Mouse (Mus musculus) hindbrain, postnatal 0 days (tissue): ENCODE results near the gene Uqcc1. TPM values are rescaled to one million over a fixed set of nuclear protein-coding genes. Genes with fewer than 3 reads are reported as not detected.

Experiments used
- ATAC-seq: fragments of 200-750 bp; cut with Nextera tagmentation; 2 replicates; pipeline ENCODE4 v1.8.0; 2017; ENCODE audit warnings: mild to moderate bottlenecking, moderate TSS enrichment, moderate library complexity
- DNase-seq: peaks from one replicate; pipeline ENCODE4 v3.0.0-alpha.2; 2015; ENCODE audit warnings: low spot score
- H3K27ac ChIP-seq: fragments of 300-500 bp; sonication (generic); 2 replicates; pipeline ENCODE4 v1.5.1; 2014; ENCODE audit warnings: mild to moderate bottlenecking
- H3K27me3 ChIP-seq: fragments of 300-500 bp; sonication (generic); 2 replicates; pipeline ENCODE4 v1.6.1; 2014; ENCODE audit warnings: low read length, mixed read lengths; ENCODE audit not compliant: insufficient read depth
- H3K36me3 ChIP-seq: fragments of 300-500 bp; sonication (generic); 2 replicates; pipeline ENCODE4 v1.6.1; 2014; ENCODE audit warnings: low read length, mixed read lengths; ENCODE audit not compliant: insufficient read depth
- H3K4me1 ChIP-seq: fragments of 300-500 bp; sonication (generic); 2 replicates; pipeline ENCODE4 v1.6.1; 2014; ENCODE audit warnings: antibody characterized with exemption, low read length, mixed read lengths; ENCODE audit not compliant: insufficient read depth
- H3K4me2 ChIP-seq: fragments of 300-500 bp; sonication (generic); 2 replicates; pipeline ENCODE4 v1.6.1; 2014; ENCODE audit warnings: low read depth, mild to moderate bottlenecking, low read length, moderate library complexity, mixed read lengths
- H3K4me3 ChIP-seq: fragments of 300-500 bp; sonication (generic); 2 replicates; pipeline ENCODE4 v1.5.1; 2014; ENCODE audit warnings: low read length
- H3K9ac ChIP-seq: fragments of 300-500 bp; sonication (generic); replicated peaks from 2 replicates; pipeline ENCODE4 v1.6.1; 2014; ENCODE audit warnings: mild to moderate bottlenecking, low read length, moderate library complexity, mixed read lengths
- H3K9me3 ChIP-seq: fragments of 300-500 bp; sonication (generic); 2 replicates; pipeline ENCODE4 v1.6.1; 2016; ENCODE audit warnings: low read length, mixed read lengths
- CTCF ChIP-seq: IDR thresholded peaks from 2 replicates; pipeline ENCODE4 v1.5.1; 2016; ENCODE audit warnings: antibody characterized with exemption, control low read depth, low read depth
- WGBS: fragments of 180-500 bp; shearing (Covaris S2); extraction: QIAGEN DNeasy Blood & Tissue Kit; methylation state at CpG from one replicate; pipeline ENCODE4 v1.1.7; 2014; 5-methylcytosine and 5-hydroxymethylcytosine counted together
- polyA plus RNA-seq: library from polyadenylated mRNA; unstranded; fragments of >200 nt; fragmentation: Nextera tagmentation; extraction: Ambion mirVana; gene quantifications from 2 replicates; pipeline ENCODE4 v1.2.1, GENCODE M21; 2015
- total RNA-seq: library from RNA; depleted of rRNA; stranded (reverse); fragments of >200 nt; gene quantifications from 2 replicates; pipeline ENCODE4 v1.2.3, GENCODE M21; 2014

The Uqcc1 gene
- total and polyA plus RNA-seq, 2 experiments from 2014 or later: 38.0 to 55.6 TPM

GRCm38 (mm10) chr2:155895046-155895735 is 34.9 kb downstream of the Uqcc1 start:
- ATAC-seq: no peak
- H3K36me3 ChIP-seq: peaks cover 12% of the 10 kb centered on the region; the same call in 1 of the 2 replicates
- H3K4me3 ChIP-seq: no peak overlapping the region
- no peak overlapping the region for H3K4me2 ChIP-seq
- H3K9ac ChIP-seq: no peak overlapping the region
- no peak overlapping the region for H3K27ac ChIP-seq
- H3K4me1 ChIP-seq: no peaks in the 10 kb centered on the region
- no peak for DNase-seq
- 87% methylated on average over 16 of the region's 16 CpGs for WGBS
- H3K9me3 ChIP-seq: no peaks in the 10 kb centered on the region
- no peaks in the 10 kb centered on the region for H3K27me3 ChIP-seq
- no peak for TF ChIP-seq CTCF

DNA sequence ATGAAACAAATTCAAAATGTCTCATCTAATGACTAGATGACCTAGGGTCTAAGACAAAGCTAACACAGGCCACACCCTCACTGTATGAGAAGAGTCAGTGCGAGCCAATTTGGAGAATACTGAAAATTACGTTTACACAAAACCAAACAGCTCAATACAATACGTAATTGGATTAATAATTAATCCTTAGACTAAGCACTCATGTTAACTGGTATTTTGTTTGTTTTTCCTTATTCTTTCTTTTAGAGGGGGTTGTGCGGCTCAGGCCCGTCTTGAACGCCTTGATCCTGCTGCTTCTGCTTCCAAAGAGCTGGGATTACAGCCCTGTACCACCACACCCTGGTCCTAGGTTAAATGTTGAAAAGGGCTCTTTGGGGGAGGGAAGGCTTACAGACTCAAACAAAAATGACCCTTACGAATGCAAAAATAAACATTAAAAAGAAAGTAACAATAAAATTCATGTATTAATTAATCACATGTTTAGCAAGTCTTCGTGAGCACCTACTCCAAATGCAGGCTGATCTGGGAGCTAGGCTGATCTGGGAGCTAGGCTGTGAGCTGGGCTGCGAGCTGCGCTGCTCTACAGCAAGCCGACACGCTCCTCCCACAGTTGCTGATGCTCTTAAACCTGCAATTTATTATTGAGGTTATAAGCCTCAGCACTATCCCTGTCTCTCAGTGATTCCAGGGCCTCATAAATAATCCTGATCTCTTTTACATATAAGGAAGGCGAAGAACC is 35.6 kb downstream of the Uqcc1 start:
- Histone ChIP-seq H3K4me3 (no peak overlapping the region), H3K27ac (no peak overlapping the region), H3K9me3 (no peaks in the 10 kb centered on the region), H3K9ac (no peak overlapping the region), H3K36me3 (peaks cover 5% of the 10 kb centered on the region; the same call in 1 of the 2 replicates), H3K4me2 (no peak overlapping the region), H3K27me3 (no peaks in the 10 kb centered on the region), H3K4me1 (no peaks in the 10 kb centered on the region)
- WGBS: 90% methylated on average over 13 of the region's 13 CpGs
- no peak for DNase-seq
- ATAC-seq: no peak
- TF ChIP-seq CTCF: no peak

DNA sequence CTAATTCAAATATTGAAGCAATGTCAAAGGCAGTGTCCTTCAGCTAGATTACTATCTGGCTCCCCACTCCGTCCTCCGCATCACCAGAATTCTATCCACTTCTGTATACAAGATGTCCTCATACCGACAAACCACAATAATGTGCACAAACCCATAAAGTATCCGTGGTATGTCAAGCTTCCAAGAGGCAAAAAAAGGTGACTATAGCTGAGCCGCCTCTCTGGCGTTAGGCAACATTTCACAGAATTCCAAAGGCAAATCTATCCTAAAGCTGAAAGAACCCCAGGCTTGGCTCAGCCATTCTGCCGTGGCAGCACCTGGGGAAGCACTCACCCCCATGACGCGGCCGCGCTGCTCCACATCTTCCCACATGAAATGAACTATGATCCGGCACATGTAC is 43.3 kb downstream of the Uqcc1 start:
- no peaks in the 10 kb centered on the region for H3K9me3 ChIP-seq
- no peaks in the 10 kb centered on the region for H3K27me3 ChIP-seq
- peaks cover 10% of the 10 kb centered on the region; the same call in 1 of the 2 replicates for H3K36me3 ChIP-seq
- no peak overlapping the region for H3K27ac ChIP-seq
- H3K4me2 ChIP-seq: no peak overlapping the region
- ATAC-seq (no peak), DNase-seq (no peak)
- no peaks in the 10 kb centered on the region for H3K4me1 ChIP-seq
- WGBS: 95% methylated on average over 12 of the region's 12 CpGs
- H3K9ac ChIP-seq: no peak overlapping the region
- no peak for TF ChIP-seq CTCF
- H3K4me3 ChIP-seq: no peak overlapping the region

DNA sequence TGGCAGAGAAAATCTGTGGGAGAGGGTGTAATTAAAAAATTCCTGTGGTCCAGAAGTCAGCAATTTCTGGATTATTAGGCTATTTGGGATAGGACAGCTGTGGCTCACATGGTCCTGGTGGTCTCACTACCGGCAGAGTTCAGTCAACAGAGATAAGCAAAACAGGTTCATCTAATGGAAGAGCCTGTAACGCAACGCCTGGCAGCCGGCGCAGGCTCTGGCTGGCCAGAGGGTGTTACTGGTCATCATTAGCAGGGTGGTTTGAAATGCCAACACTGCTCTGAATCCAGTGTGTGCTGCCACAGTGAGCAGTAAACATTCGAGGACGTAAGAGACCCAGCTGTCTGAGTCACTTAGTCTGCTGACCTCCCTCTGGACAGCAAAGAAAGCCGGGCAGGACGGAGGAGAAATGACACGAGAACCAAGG is 44.8 kb downstream of the Uqcc1 start:
- H3K27ac ChIP-seq: no peak overlapping the region
- no peak overlapping the region for H3K4me2 ChIP-seq
- H3K36me3 ChIP-seq: peaks cover 10% of the 10 kb centered on the region; the same call in 1 of the 2 replicates
- H3K4me1 ChIP-seq: no peaks in the 10 kb centered on the region
- no peaks in the 10 kb centered on the region for H3K9me3 ChIP-seq
- no peak for DNase-seq
- H3K27me3 ChIP-seq: no peaks in the 10 kb centered on the region
- 70% methylated on average over 10 of the region's 10 CpGs for WGBS
- no peak for ATAC-seq
- no peak overlapping the region for H3K9ac ChIP-seq
- no peak for TF ChIP-seq CTCF
- no peak overlapping the region for H3K4me3 ChIP-seq

- TF ChIP-seq CTCF: no peak
- H3K4me1 ChIP-seq: no peaks in the 10 kb centered on the region
- H3K36me3 ChIP-seq: peaks cover 21% of the 10 kb centered on the region
- no peaks in the 10 kb centered on the region for H3K27me3 ChIP-seq
- no peak for ATAC-seq
- H3K4me2 ChIP-seq: no peak overlapping the region
- no peak for DNase-seq
- 82% methylated on average over 3 of the region's 3 CpGs for WGBS
- H3K9me3 ChIP-seq: no peaks in the 10 kb centered on the region
- no peak overlapping the region for H3K9ac ChIP-seq
- H3K4me3 ChIP-seq: no peak overlapping the region
- no peak overlapping the region for H3K27ac ChIP-seq
These were observed 48.0 kb downstream of the Uqcc1 start for GRCm38 (mm10) chr2:155882087-155882486.

- H3K9ac ChIP-seq: no peak overlapping the region
- H3K4me2 ChIP-seq: no peak overlapping the region
- H3K27me3 ChIP-seq: no peaks in the 10 kb centered on the region
- DNase-seq: no peak
- no peak overlapping the region for H3K27ac ChIP-seq
- no peak overlapping the region for H3K4me3 ChIP-seq
- no peak for ATAC-seq
- peaks cover 29% of the 10 kb centered on the region for H3K36me3 ChIP-seq
- no peaks in the 10 kb centered on the region for H3K9me3 ChIP-seq
- no peaks in the 10 kb centered on the region for H3K4me1 ChIP-seq
- TF ChIP-seq CTCF: no peak
- 86% methylated on average over 21 of the region's 21 CpGs for WGBS
These were observed 50.9 kb downstream of the Uqcc1 start for GRCm38 (mm10) chr2:155878964-155879876.
